Mouse (Mus musculus): ENCODE data around the gene Unc5cl. TPM values are rescaled to one million over a fixed set of nuclear protein-coding genes. Genes with fewer than 3 reads are reported as not detected.

Gene Unc5cl
- total RNA-seq, 2 experiments from 2014 or later, result not detected

GRCm38 (mm10) chr17:48583401-48583800 lies 128.7 kb downstream of the Unc5cl start:
- no peak for DNase-seq
- intact Hi-C loops (cut with DNase I), result no loop called here

- DNase-seq, result no peak
- intact Hi-C loops (cut with DNase I), result no loop called here
These were observed 131.2 kb downstream of the Unc5cl start for GRCm38 (mm10) chr17:48585902-48586359.

- intact Hi-C loops (cut with DNase I), result no loop called here
These were observed 134.0 kb downstream of the Unc5cl start for GRCm38 (mm10) chr17:48588674-48589073.

More at GRCm38 (mm10) chr17:48588674-48589073, 134.0 kb downstream of the Unc5cl start:
- DNase-seq, result no peak

Other genes with a start within 250 kb of the Unc5cl start
- gene Trem1, start 222.1 kb upstream of the Unc5cl start, total RNA-seq (2021), result not detected
- gene Trem3, start 207.1 kb upstream of the Unc5cl start, total RNA-seq (2021), result not detected
- gene Treml4, start 190.6 kb upstream of the Unc5cl start, total RNA-seq (2021), result not detected
- under 1 TPM in 1 of 2 experiments, not detected in 1; 0.05 TPM for gene Treml2, start 155.4 kb upstream of the Unc5cl start, total RNA-seq (2021)
- under 1 TPM in 1 of 2 experiments, not detected in 1; 0.07 TPM for gene B430306N03Rik, start 138.8 kb upstream of the Unc5cl start, total RNA-seq (2021)
- under 1 TPM; 0.33 to 0.49 TPM for gene Trem2, start 108.5 kb upstream of the Unc5cl start, total RNA-seq (2021)
- not detected for gene Treml1, start 95.0 kb upstream of the Unc5cl start, total RNA-seq (2021)
- 1 to 10 TPM; 4.4 to 6.7 TPM for gene Nfya, start 45.0 kb upstream of the Unc5cl start, total RNA-seq (2021)
- 10 to 100 TPM in 1 of 2 experiments, 1 to 10 TPM in 1; 9.2 to 10.6 TPM for gene Oard1, start 44.9 kb upstream of the Unc5cl start, total RNA-seq (2021)
- gene Apobec2, start 22.0 kb upstream of the Unc5cl start, total RNA-seq (2021), result 100 to 1,000 TPM; 445 to 493 TPM
- gene Tspo2, start 3.4 kb upstream of the Unc5cl start, total RNA-seq (2021), result not detected

All from gastrocnemius, postnatal 36 days (tissue).